In the genomic region with DNA sequence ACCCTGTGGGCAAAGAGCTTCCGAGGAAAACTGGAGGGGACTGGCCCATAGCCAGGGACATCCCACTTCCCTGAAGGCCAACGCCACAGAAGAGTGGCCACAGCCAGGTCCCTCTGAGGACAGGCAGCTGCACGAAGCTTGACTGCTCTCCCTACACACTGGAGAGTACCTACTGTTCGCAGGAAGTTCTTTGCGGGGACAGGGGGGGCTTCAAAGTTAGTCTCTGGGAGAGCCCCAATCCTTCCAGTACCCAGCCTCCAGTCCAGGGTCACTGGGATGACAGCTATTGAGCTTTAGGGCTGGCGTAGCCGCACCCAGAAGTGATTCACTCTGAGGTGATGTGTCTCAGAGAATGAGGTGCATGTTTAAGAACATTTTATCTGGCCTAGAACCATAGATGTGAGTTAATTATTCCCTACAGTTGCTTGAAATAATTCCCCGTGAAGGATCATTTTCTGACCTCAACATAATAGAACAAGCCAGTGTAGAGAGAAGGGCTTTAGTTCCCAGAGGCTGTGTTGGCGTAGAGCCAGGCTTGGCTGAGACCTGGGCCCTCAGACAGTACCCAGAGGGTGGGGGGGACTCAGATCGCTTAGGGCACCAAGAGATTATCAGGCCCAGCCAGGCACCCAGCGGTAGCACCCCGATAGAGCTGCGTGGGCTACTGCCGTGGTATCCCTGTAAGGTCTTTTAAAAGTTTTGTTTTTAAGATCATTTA, we compare ENCODE assay signal across 9 mouse cellular contexts. TPM values are rescaled to one million over a fixed set of nuclear protein-coding genes. Genes with fewer than 3 reads are reported as not detected.
DNase-seq lines count a peak whose midpoint lies in the region; ATAC-seq and TF ChIP-seq lines count a peak whose summit lies in the region.
"Had no signal": no experiment of that assay in that cellular context is flagged by ENCODE, and none has a peak within 500 bp of the region (broad histone marks: within the 10 kb centered on the region; RNA-seq: fewer than 3 reads in every experiment).

No protein-coding gene starts in this region.

- no peaks in the 10 kb centered on the region for H3K9me3 ChIP-seq in midbrain, embryonic 16.5 days (replicated peaks; ENCODE audit: control insufficient read depth, low read length, poor library complexity, severe bottlenecking)

- TF ChIP-seq POLR2A in kidney, adult 2 months (IDR thresholded peaks at IDR 0.05; ENCODE audit: low read depth, low read length): no peak

- WGBS in kidney, adult 2 months: 35% methylated on average over 14 of the region's 14 CpGs
- WGBS in midbrain, embryonic 16.5 days: 50% methylated on average over 14 of the region's 14 CpGs

- H3K27ac ChIP-seq in gastrocnemius, adult 2 months: no peak overlapping the region
- H3K27ac ChIP-seq in kidney, adult 2 months (ENCODE audit: insufficient read depth, low read depth, low read length): peak overlapping the region; percentile 55
- peak overlapping the region; percentile 61; the same call in 1 of the 2 replicates for H3K27ac ChIP-seq in midbrain, embryonic 16.5 days (ENCODE audit: low read length)

- no peak overlapping the region for H3K4me2 ChIP-seq in midbrain, embryonic 16.5 days (ENCODE audit: low read length)

- DNase-seq in gastrocnemius, adult 2 months: peak; percentile 50
- no peak for DNase-seq in gastrocnemius, adult 18-20 months (ENCODE audit: low spot score)
- DNase-seq in 3T3-L1 (ENCODE audit: low read depth, low spot score): peak; percentile 22
- DNase-seq in kidney, adult 2 months: peak; percentile 93
- no peak for DNase-seq in layer of hippocampus, postnatal 25 days (ENCODE audit: extremely low spot score in 1 of 2, low spot score in 1 of 2)
- DNase-seq in gastrocnemius, postnatal 4 days (ENCODE audit: low spot score in 2 of 2): no peak

- no peak overlapping the region for H3K4me3 ChIP-seq in gastrocnemius, adult 2 months
- H3K4me3 ChIP-seq in kidney, adult 2 months (ENCODE audit: insufficient read depth, low read depth, low read length): no peak overlapping the region
- no peak overlapping the region for H3K4me3 ChIP-seq in midbrain, embryonic 16.5 days (ENCODE audit: low read depth, low read length)
- H3K4me3 ChIP-seq: myocyte had no signal

- H3K27me3 ChIP-seq in kidney, adult 2 months (replicated peaks; ENCODE audit: control insufficient read depth, insufficient read depth, low read length): no peaks in the 10 kb centered on the region
- H3K27me3 ChIP-seq in midbrain, embryonic 16.5 days (ENCODE audit: control insufficient read depth, insufficient read depth, low read depth, low read length): no peaks in the 10 kb centered on the region

- TF ChIP-seq CTCF in gastrocnemius, adult 2 months (IDR thresholded peaks at IDR 0.05): no peak
- TF ChIP-seq CTCF in kidney, adult 2 months (conservative IDR thresholded peaks at IDR 0.05; ENCODE audit: insufficient read depth, insufficient read length, low read depth, low read length): no peak

- H3K9ac ChIP-seq in midbrain, embryonic 16.5 days (ENCODE audit: low read depth, low read length): no peak overlapping the region

- peak; percentile 84 for ATAC-seq in erythroblast, adult 5-6 weeks (replicated peaks; ENCODE audit: low FRiP score, poor library complexity, severe bottlenecking)
- peak; percentile 61; the same call in 1 of the 2 replicates for ATAC-seq in midbrain, embryonic 16.5 days

- intact Hi-C loops in gastrocnemius, adult 2 months (cut with DNase I): no loop called here

- no peaks in the 10 kb centered on the region for H3K36me3 ChIP-seq in kidney, adult 2 months (ENCODE audit: control insufficient read depth, insufficient read depth, low read length)
- peaks cover 35% of the 10 kb centered on the region for H3K36me3 ChIP-seq in midbrain, embryonic 16.5 days (ENCODE audit: control insufficient read depth, insufficient read depth, low read length)

- H3K4me1 ChIP-seq in kidney, adult 2 months (ENCODE audit: control insufficient read depth, insufficient read depth, low read length): peaks cover 34% of the 10 kb centered on the region
- H3K4me1 ChIP-seq in midbrain, embryonic 16.5 days (ENCODE audit: control insufficient read depth, insufficient read depth, low read length): peaks cover 5% of the 10 kb centered on the region; the same call in 1 of the 2 replicates

RNA-seq across cellular contexts. Expression of a gene that starts 13.5 kb away (rescaled TPM):
- total RNA-seq in gastrocnemius, adult 2 months (2021): 10 to 100 TPM in 1 of 2 experiments, 1 to 10 TPM in 1; 8.0 to 15.0 TPM
- 10 to 100 TPM; 10.8 to 10.9 TPM for total RNA-seq in gastrocnemius, adult 18-20 months (2021)
- 66.7 and 82.0 TPM in 2 replicates for total RNA-seq in erythroblast, adult 5-6 weeks (2015; ENCODE audit: low replicate concordance)
- 175 and 205 TPM in 2 replicates for total RNA-seq in erythroblast, adult 5-6 weeks (2017; ENCODE audit: low replicate concordance)
- polyA plus RNA-seq in kidney, adult 2 months (2012; rRNA removed): 393 and 447 TPM in 2 replicates
- 283 and 301 TPM in 2 replicates for polyA plus RNA-seq in midbrain, embryonic 16.5 days (2015; fragmentation: Nextera tagmentation; extraction: Ambion mirVana)
- 100 to 1,000 TPM; 159 to 182 TPM for total RNA-seq in layer of hippocampus, postnatal 25 days (2021)
- total RNA-seq in gastrocnemius, postnatal 4 days (2021): 10 to 100 TPM; 53.7 to 62.8 TPM

Comparison
In these comparisons a context has a peak if more than half of its experiments do, and no peak if none do; other contexts are left out.
1. DNase-seq: peak in gastrocnemius, adult 2 months (single experiment), 3T3-L1 (single experiment) and kidney, adult 2 months (single experiment); none in gastrocnemius, adult 18-20 months (single experiment), layer of hippocampus, postnatal 25 days (0 of 2) and gastrocnemius, postnatal 4 days (0 of 2).